Mouse (Mus musculus): Measurements from ENCODE around the gene Slc13a3.

DNA sequence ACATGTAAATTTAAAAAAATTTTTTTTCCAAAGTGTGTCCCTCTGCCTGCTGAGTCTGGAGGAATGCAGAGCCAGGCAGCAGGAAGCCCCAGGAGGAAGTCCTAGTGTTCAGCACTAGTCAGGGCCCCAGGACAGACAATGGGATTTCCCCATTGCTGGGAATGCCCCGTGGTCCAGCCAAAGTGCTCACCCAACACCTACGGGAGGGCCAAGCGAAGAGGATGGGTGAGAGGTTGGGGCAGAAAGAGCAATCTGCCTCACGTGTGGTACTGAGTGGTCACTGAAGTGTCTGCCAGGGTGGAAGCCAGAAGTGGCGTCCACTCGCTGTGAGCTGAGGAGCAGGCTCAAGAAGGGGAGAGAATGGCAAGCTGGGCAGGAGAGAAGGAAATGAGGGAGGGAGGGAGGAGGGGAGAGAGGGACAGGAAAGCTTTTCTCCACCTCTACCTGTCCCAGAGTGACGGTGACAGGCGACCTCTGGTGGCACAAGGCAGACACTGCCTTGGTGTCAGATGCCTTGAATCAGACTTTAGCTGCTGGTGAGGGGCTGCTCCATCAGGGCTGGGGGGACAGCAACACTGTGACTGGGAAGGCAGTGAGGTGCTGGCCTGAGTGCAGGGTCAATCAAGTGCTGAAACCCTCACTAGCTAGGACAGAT lies 14.0 kb upstream of the Slc13a3 start:
- peak; percentile 97 for TF ChIP-seq CTCF (IDR thresholded peaks at IDR 0.05)
- no peak for TF ChIP-seq EP300 (IDR thresholded peaks at IDR 0.05)

Measured in lung, postnatal 0 days (tissue).